Mouse (Mus musculus) natural killer cell, adult 2 months (primary cell): Measurements from ENCODE around the gene Slc11a2.
A peak's percentile ranks its signal among the peaks of the same experiment; 100 is the strongest.
"Not testable (repeated sequence)": the region's sequence is repeated elsewhere in the genome, so short reads cannot be mapped to it uniquely, and the experiment has no call there.

Source experiments
- DNase-seq, 2 experiments: peaks; one replicate each; pipeline ENCODE4 v3.0.0; 2022; ENCODE audit warnings: low spot score in 2 of 2

Slc11a2 gene

DNA sequence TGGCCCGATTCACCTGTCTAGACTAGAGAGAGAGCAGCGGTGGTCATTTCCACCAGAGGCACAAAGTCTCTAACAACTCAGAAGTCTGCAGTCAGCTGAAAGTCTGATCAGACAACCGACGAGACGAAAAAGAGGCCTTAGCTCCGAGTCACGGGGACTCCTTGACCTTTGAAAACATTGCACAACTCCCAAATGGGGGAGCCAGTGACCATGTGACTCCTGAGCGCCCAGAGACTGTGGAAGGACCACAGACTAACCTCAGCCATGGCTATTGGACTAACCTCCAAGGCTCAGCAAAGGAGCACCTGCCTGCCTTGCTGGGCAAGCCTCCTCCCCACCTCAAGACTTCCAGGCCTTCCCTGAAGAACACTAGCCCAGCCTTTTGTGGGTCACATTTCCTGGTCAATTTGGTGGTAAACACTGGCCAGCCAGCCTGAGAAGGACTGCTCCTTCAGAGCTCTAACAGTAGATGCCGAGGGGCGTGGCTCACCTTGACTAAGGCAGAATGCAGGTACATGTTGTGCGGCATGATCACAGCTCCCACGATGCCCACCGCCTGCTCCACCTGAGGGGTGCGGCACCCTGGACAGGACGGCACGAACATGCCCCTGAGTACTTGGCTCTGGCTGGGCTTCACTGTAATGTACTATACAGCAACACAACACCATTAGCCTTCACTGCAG lies 21.4 kb downstream of the Slc11a2 start:
- no peak for DNase-seq

GRCm38 (mm10) chr15:100402798-100403197 lies 22.1 kb downstream of the Slc11a2 start:
- no peak for DNase-seq

- DNase-seq, result no peak
Observed at GRCm38 (mm10) chr15:100402347-100402746, 22.5 kb downstream of the Slc11a2 start.

GRCm38 (mm10) chr15:100401811-100402210 lies 23.1 kb downstream of the Slc11a2 start:
- no peak for DNase-seq

DNA sequence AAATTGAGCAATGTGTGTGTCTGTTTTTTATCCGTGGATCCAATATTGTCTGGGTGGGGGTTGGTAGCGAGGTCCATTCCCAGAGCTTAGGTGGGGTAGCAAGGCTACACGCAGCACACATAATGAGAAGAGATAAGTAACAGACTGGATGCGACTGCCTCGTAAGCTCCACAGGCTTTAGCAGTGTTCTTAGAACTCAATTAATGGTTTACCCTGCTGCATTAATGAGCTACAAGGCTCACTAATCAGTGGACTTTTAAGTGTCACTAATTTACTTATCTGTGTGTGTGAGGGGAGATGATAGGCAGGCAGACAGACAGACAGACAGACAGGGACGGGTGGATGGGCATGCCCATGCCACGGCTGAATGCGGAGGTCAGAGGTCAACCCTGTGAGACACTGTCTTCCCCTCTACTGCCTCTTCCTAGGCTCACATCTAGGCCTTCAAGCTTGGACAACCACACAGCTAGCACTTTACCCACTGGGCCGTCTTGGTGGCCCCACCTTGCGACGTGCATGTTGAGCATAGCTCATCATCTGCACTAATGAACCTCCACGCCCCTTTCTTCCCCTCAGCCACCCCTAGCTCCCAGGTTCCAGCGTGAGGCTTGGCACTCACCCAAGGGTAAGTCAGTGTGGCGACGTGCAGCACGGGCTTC lies 24.2 kb downstream of the Slc11a2 start:
- DNase-seq, result no peak

- no peak for DNase-seq
Observed at GRCm38 (mm10) chr15:100395561-100395960, 29.3 kb downstream of the Slc11a2 start.

GRCm38 (mm10) chr15:100393016-100393415 lies 31.9 kb downstream of the Slc11a2 start:
- no peak for DNase-seq

- no peak for DNase-seq
Observed at GRCm38 (mm10) chr15:100391599-100391998, 33.3 kb downstream of the Slc11a2 start.

- no peak for DNase-seq
Observed at GRCm38 (mm10) chr15:100391066-100391465, 33.8 kb downstream of the Slc11a2 start.

DNA sequence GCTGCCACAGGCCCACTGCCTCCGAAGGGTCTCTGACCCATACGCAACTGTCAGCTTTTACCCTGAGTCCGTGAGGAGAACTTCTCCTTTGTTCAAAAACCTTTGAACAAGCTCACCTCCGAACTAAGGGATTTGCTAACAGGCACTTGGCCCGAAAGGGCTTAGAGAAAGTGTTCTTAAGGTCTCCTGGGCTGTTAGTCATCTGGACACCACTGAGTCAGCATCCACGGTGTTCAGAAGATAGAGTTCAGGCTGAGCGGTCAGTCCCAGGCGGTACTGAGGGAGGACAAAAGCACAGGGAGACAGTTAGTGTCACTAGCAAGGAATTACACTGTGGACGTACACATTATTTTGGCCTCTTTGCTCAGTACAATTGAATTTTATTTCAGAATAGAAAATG lies 36.0 kb downstream of the Slc11a2 start:
- no peak for DNase-seq

DNA sequence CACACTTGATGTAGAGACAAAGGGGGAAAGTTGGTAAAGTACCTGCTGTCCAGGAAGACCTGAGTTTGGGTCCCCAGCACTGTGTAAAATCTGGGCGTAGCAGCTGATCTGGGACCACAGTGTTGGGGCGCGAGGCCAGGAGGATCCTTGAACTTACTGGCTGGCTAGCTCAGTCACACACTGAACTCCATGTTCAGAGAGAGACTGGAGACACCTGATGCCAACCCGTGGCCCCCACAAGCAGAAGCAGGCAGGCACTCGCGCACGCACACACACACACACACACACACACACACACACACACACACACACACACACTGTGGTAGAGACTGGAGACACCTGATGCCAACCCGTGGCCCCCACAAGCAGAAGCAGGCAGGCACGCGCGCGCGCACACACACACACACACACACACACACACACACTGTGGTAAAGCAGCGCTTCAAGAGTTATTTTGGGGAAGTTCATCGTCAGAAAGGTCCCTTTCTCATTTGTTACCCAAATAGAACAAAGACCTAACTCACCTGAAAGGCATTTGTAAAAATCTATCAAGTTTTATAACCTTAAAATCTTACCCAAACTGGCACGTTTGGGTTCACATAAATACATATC lies 36.5 kb downstream of the Slc11a2 start:
- peak in 1 of 2 experiments; percentile 48 for DNase-seq

DNA sequence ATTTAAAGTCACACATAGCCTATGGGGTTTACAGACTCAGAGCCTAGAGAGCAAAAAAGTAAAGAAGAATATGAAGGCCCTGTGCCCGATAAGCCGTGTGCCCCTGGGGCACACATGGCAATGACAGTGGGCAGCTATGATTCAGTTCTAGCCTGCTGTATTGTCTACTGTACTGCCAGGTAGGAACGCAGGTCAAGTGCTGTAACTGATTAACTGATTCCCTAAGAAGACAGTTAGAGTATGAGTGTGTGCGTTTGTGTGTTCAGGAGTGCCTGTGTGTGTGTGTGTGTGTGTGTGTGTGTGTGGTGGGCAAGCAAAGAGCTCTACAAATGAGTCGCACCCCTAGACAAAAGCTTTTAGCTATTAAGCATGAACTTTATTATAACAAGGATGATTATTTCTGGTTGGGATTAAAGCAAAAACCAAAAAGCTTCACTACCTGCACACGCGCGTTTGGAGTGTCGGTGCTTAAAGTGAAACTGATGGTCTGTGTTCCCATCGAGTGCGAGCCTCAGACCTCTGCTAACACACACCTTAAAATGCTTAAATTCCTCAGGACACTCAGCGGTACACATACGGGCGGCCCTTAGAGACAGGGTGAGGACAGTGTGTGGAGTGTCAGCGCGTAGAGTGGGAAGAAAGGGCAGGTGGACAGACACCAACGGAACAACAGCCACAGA lies 37.2 kb downstream of the Slc11a2 start:
- DNase-seq, result no peak

DNA sequence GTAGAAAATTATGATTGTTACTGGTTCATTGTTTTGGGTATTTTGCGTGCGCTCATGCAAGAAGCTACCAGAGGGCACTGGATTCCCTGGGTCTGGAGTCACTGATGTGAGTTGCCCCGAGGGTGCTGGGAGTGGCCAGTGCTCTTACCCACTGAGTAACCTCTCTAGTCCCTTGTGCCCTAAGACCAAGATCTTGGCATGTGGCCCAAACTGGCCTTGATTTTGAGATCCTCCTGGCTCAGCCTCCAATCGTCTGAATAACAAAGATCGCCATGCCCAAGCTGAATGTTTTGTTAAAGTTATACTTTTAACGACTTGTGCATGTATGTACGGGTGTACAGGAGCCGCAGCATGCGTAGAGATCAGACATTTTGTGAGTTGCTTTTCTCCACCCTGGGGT lies 39.2 kb downstream of the Slc11a2 start:
- DNase-seq, result no peak

- no peak for DNase-seq
Observed at GRCm38 (mm10) chr15:100380104-100380503, 44.8 kb downstream of the Slc11a2 start.

- no peak for DNase-seq
Observed at GRCm38 (mm10) chr15:100379658-100380057, 45.2 kb downstream of the Slc11a2 start.

- not testable (repeated sequence) for DNase-seq
Observed at GRCm38 (mm10) chr15:100377847-100378505, 46.9 kb downstream of the Slc11a2 start.

DNA sequence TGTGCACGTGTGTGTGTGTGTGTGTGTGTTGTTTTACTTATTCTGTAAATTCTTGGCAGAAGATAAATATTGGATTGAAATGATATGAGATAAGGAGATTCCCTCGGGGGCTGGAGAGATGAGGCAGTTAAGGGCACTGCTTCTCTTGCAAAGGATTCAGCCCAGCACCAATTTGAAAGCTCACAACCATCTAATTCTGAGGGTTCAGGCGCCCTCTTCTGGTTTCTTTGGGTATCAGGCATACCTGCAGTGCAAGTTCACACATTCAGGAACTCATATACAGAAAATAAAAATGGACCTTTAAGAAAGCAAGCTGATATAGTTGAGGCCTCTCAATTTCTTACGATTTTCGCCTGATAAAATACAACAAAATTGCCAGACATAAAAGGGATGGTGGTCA lies 49.8 kb downstream of the Slc11a2 start:
- peak; percentile 3 to 34 for DNase-seq

DNA sequence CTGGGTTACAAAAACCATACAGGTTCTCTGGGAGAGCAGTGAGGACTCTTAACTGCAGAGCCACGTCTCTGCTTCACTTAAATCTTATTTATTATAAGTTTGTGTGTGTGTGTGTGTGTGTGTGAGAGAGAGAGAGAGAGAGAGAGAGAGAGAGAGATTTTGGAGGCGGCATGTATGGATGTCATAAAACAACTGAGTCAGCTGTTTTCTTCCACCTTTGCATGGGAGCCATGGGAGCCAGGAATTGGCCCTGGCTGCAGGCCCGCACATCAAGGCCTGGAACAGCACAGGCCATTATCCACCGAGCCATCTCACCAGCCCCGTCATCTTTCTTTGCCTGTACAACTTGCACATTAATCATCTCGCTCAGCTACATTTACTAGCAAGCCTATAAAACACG lies 57.8 kb downstream of the Slc11a2 start:
- DNase-seq, result no peak

GRCm38 (mm10) chr15:100365967-100366366 lies 58.9 kb downstream of the Slc11a2 start:
- not testable (repeated sequence) for DNase-seq

- no peak for DNase-seq
Observed at GRCm38 (mm10) chr15:100364242-100364641, 60.6 kb downstream of the Slc11a2 start, which contains the start of gene Higd1c. Higd1c (plus strand) TSS chr15:100364542.

DNA sequence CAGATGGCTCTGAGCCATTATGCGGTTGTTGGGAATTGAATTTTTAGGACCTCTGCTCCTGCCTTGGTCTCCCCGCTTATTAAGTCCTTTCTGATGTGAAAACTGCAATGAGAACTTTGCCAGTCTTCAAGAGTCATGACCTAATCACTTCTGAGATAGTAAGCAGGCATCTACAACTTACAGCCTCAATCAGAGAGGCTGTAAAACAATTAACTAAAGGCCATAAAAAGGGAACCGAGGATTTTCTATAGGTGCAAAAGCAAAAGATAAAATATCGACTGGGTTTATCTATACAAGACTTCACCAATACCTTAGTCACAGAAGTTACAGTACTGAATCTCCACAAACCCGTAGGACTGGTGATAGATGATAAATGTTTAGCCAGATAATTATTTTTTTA lies 69.0 kb downstream of the Slc11a2 start:
- DNase-seq, result no peak

- not testable (repeated sequence) for DNase-seq
Observed at GRCm38 (mm10) chr15:100353399-100353798, 71.5 kb downstream of the Slc11a2 start.
